Mouse (Mus musculus): ENCODE data around the gene Slc30a7. TPM values are rescaled to one million over a fixed set of nuclear protein-coding genes. Genes with fewer than 3 reads are reported as not detected.

The Slc30a7 gene
- total RNA-seq, 2 experiments from 2014 or later, result 31.9 to 42.0 TPM

Small RNA genes lying within 50 kb of the gene (microRNA-seq; reads per million reads assigned to microRNA genes)
- gene Mir669n, result not detected

Other genes starting within 250 kb of the Slc30a7 start
- 10 to 100 TPM; 19.5 to 20.8 TPM for gene Dph5, start 119.6 kb downstream of the Slc30a7 start, total RNA-seq (2021)
- 10 to 100 TPM; 11.9 to 25.7 TPM for gene Extl2, start 56 bp upstream of the Slc30a7 start, total RNA-seq (2021)
- 10 to 100 TPM; 19.0 to 24.2 TPM for gene Vcam1, start 122.3 kb upstream of the Slc30a7 start, total RNA-seq (2021)
- gene Gpr88, start 246.1 kb upstream of the Slc30a7 start, total RNA-seq (2021), result under 1 TPM; 0.26 to 0.63 TPM

All from adrenal gland, postnatal 36 days (tissue).